Mouse (Mus musculus) liver, embryonic 13.5 days (tissue): ENCODE data around the gene Tmem235. TPM values are rescaled to one million over a fixed set of nuclear protein-coding genes. Genes with fewer than 3 reads are reported as not detected.

Experiments used
- polyA plus RNA-seq: library from polyadenylated mRNA; unstranded; fragments of >200 nt; fragmentation: Nextera tagmentation; extraction: Ambion mirVana; gene quantifications from 2 replicates; pipeline ENCODE4 v1.2.1, GENCODE M21; 2015

Gene Tmem235
- polyA plus RNA-seq, 1 experiment from 2014 or later, result not detected

Other genes with a start within 250 kb of the Tmem235 start
- gene Tnrc6c, start 206.5 kb upstream of the Tmem235 start, polyA plus RNA-seq, result 2.8 and 2.9 TPM in 2 replicates
- gene Tmc8, start 78.7 kb upstream of the Tmem235 start, polyA plus RNA-seq, result 16.0 and 16.2 TPM in 2 replicates
- 53.0 and 53.7 TPM in 2 replicates for gene Tmc6, start 78.6 kb upstream of the Tmem235 start, polyA plus RNA-seq
- 78.8 and 85.7 TPM in 2 replicates for gene 6030468B19Rik, start 63.1 kb upstream of the Tmem235 start, polyA plus RNA-seq
- 0.30 TPM in 1 of 2 replicates, not detected in the other for gene Gm20708, start 51.1 kb upstream of the Tmem235 start, polyA plus RNA-seq
- gene Syngr2, start 51.1 kb upstream of the Tmem235 start, polyA plus RNA-seq, result 50.5 and 55.3 TPM in 2 replicates
- 7.8 and 8.8 TPM in 2 replicates for gene Afmid, start 34.8 kb upstream of the Tmem235 start, polyA plus RNA-seq
- gene Tk1, start 34.7 kb upstream of the Tmem235 start, polyA plus RNA-seq, result 150 TPM in 2 replicates
- gene Birc5, start 11.5 kb upstream of the Tmem235 start, polyA plus RNA-seq, result 407 and 437 TPM in 2 replicates
- gene Tha1, start 12.7 kb downstream of the Tmem235 start, polyA plus RNA-seq, result 1.4 and 1.9 TPM in 2 replicates
- gene Socs3, start 109.3 kb downstream of the Tmem235 start, polyA plus RNA-seq, result 6.7 and 6.9 TPM in 2 replicates
- 18.1 and 19.4 TPM in 2 replicates for gene Pgs1, start 125.5 kb downstream of the Tmem235 start, polyA plus RNA-seq